Mouse (Mus musculus) MEL (cell line): ENCODE results near the gene Gm1527. TPM values are rescaled to one million over a fixed set of nuclear protein-coding genes. Genes with fewer than 3 reads are reported as not detected.
"Not testable (repeated sequence)": the region's sequence is repeated elsewhere in the genome, so short reads cannot be mapped to it uniquely, and the experiment has no call there.

Experiments
- DNase-seq: peaks from one replicate; pipeline ENCODE4 v3.0.0; 2011; ENCODE audit warnings: low read depth, low spot score
- H3K27ac ChIP-seq: 2 replicates; pipeline ENCODE4 v1.5.1; 2012; ENCODE audit warnings: low read depth, mild to moderate bottlenecking, control low read depth, low read length, moderate library complexity; ENCODE audit not compliant: control insufficient read depth
- H3K27me3 ChIP-seq, 2 experiments: fragments of 150-350 bp in 1 of 2; sonication (generic) in 1 of 2; 2 replicates each; pipeline ENCODE4 v1.6.1; 2012; ENCODE audit warnings: low read length in 2 of 2, mild to moderate bottlenecking in 2 of 2, improper control_type of control experiment in 1 of 2, moderate library complexity in 1 of 2; ENCODE audit not compliant: insufficient read depth in 2 of 2, control insufficient read depth in 1 of 2
- H3K36me3 ChIP-seq, 2 experiments: 2 replicates each; pipeline ENCODE4 v1.6.1; 2012 to 2014; ENCODE audit warnings: low read length in 2 of 2, improper control_type of control experiment in 1 of 2, inconsistent platforms in 1 of 2, mild to moderate bottlenecking in 1 of 2; ENCODE audit not compliant: insufficient read depth in 2 of 2, control insufficient read depth in 1 of 2
- H3K4me1 ChIP-seq, 2 experiments: fragments of 150-350 bp in 1 of 2; sonication (generic) in 1 of 2; 2 replicates each; pipeline ENCODE4 v1.6.1; 2012; ENCODE audit warnings: low read length in 2 of 2, improper control_type of control experiment in 1 of 2, mild to moderate bottlenecking in 1 of 2; ENCODE audit not compliant: insufficient read depth in 2 of 2, control insufficient read depth in 1 of 2
- H3K4me3 ChIP-seq, 2 experiments: fragments of 150-350 bp in 1 of 2; sonication (generic) in 1 of 2; 2 replicates each; pipeline ENCODE4 v1.5.1; 2012; ENCODE audit warnings: low read depth in 2 of 2, low read length in 2 of 2, mild to moderate bottlenecking in 2 of 2, moderate library complexity in 2 of 2, control low read depth in 1 of 2, improper control_type of control experiment in 1 of 2; ENCODE audit not compliant: control insufficient read depth in 1 of 2, insufficient read depth in 1 of 2
- H3K79me2 ChIP-seq: 2 replicates; pipeline ENCODE4 v1.6.1; 2012; ENCODE audit warnings: mild to moderate bottlenecking, low read length, moderate library complexity; ENCODE audit not compliant: control insufficient read depth, poor library complexity, insufficient read depth
- H3K9ac ChIP-seq: 2 replicates; pipeline ENCODE4 v1.6.1; 2012; ENCODE audit warnings: low read depth, mild to moderate bottlenecking, control low read depth, low read length, moderate library complexity; ENCODE audit not compliant: control insufficient read depth, poor library complexity, severe bottlenecking
- H3K9me3 ChIP-seq: fragments of 150-350 bp; sonication (generic); replicated peaks from 2 replicates; pipeline ENCODE4 v1.6.1; 2012; ENCODE audit warnings: mild to moderate bottlenecking, low read length, improper control_type of control experiment, moderate library complexity; ENCODE audit not compliant: insufficient read depth
- BHLHE40 ChIP-seq: IDR thresholded peaks from 2 replicates; pipeline ENCODE4 v1.6.1; 2012; ENCODE audit warnings: low read depth, mild to moderate bottlenecking, inconsistent platforms, low read length, improper control_type of control experiment, borderline replicate concordance
- CHD1 ChIP-seq: IDR thresholded peaks from 2 replicates; pipeline ENCODE4 v1.6.1; 2012; ENCODE audit warnings: low read depth, mild to moderate bottlenecking, inconsistent platforms, low read length, improper control_type of control experiment
- CHD2 ChIP-seq: IDR thresholded peaks from 2 replicates; pipeline ENCODE4 v1.6.1; 2011; ENCODE audit warnings: low read length, improper control_type of control experiment
- CTCF ChIP-seq, 3 experiments: IDR thresholded peaks in 2 of 3; conservative IDR thresholded peaks in 1 of 3; 2 replicates each; pipeline ENCODE4 v1.5.1; 2011 to 2012; ENCODE audit warnings: low read length in 3 of 3, low read depth in 2 of 3, mild to moderate bottlenecking in 2 of 3, improper control_type of control experiment in 1 of 3, inconsistent platforms in 1 of 3, mixed read lengths in 1 of 3, moderate library complexity in 1 of 3; ENCODE audit not compliant: control insufficient read depth in 1 of 3, insufficient read depth in 1 of 3, poor library complexity in 1 of 3, severe bottlenecking in 1 of 3
- ELF1 ChIP-seq: IDR thresholded peaks from 2 replicates; pipeline ENCODE4 v1.6.1; 2014; ENCODE audit warnings: low read depth, mild to moderate bottlenecking, inconsistent platforms, low read length, improper control_type of control experiment, moderate library complexity
- EP300 ChIP-seq, 2 experiments: IDR thresholded peaks; 2 replicates each; pipeline ENCODE4 v1.6.1; 2011; ENCODE audit warnings: improper control_type of control experiment in 2 of 2, low read length in 2 of 2, low read depth in 1 of 2, mild to moderate bottlenecking in 1 of 2
- ETS1 ChIP-seq: IDR thresholded peaks from 2 replicates; pipeline ENCODE4 v1.6.1; 2012; ENCODE audit warnings: low read depth, mild to moderate bottlenecking, inconsistent platforms, low read length, improper control_type of control experiment, moderate library complexity
- KAT2A ChIP-seq: conservative IDR thresholded peaks from 2 replicates; pipeline ENCODE4 v1.6.1; 2012; ENCODE audit warnings: low read depth, low read length, improper control_type of control experiment, inconsistent platforms
- POLR2A ChIP-seq, 2 experiments: IDR thresholded peaks; 2 replicates each; pipeline ENCODE4 v1.6.1; 2011 to 2012; ENCODE audit warnings: low read length in 2 of 2, mild to moderate bottlenecking in 2 of 2, control low read depth in 1 of 2, improper control_type of control experiment in 1 of 2, low read depth in 1 of 2, moderate library complexity in 1 of 2; ENCODE audit not compliant: control insufficient read depth in 1 of 2, insufficient read depth in 1 of 2, poor library complexity in 1 of 2
- POLR2AphosphoS2 ChIP-seq: IDR thresholded peaks from 2 replicates; pipeline ENCODE4 v1.6.1; 2011; ENCODE audit warnings: low read length, improper control_type of control experiment
- POLR2AphosphoS5 ChIP-seq: IDR thresholded peaks from 2 replicates; pipeline ENCODE4 v1.6.1; 2012; ENCODE audit warnings: low read depth, borderline replicate concordance, mild to moderate bottlenecking, inconsistent platforms, low read length, moderate library complexity, mixed read lengths
- RAD21 ChIP-seq: IDR thresholded peaks from 2 replicates; pipeline ENCODE4 v1.6.1; 2011; ENCODE audit warnings: mild to moderate bottlenecking, low read depth, low read length, improper control_type of control experiment
- SIN3A ChIP-seq: IDR thresholded peaks from 2 replicates; pipeline ENCODE4 v1.6.1; 2012; ENCODE audit warnings: low read length, improper control_type of control experiment, inconsistent platforms
- SMC3 ChIP-seq: IDR thresholded peaks from 2 replicates; pipeline ENCODE4 v1.6.1; 2011; ENCODE audit warnings: low read depth, low read length, improper control_type of control experiment
- TBP ChIP-seq: IDR thresholded peaks from 2 replicates; pipeline ENCODE4 v1.8.0; 2011; ENCODE audit warnings: low read depth, low read length, improper control_type of control experiment
- TCF12 ChIP-seq: IDR thresholded peaks from 2 replicates; pipeline ENCODE4 v1.6.1; 2014; ENCODE audit warnings: low read depth, mild to moderate bottlenecking, inconsistent platforms, low read length, improper control_type of control experiment, moderate library complexity
- UBTF ChIP-seq: IDR thresholded peaks from 2 replicates; pipeline ENCODE4 v1.6.1; 2012; ENCODE audit warnings: low read depth, mild to moderate bottlenecking, inconsistent platforms, low read length, improper control_type of control experiment, moderate library complexity, borderline replicate concordance; ENCODE audit not compliant: insufficient read depth
- ZC3H11A ChIP-seq: IDR thresholded peaks from 2 replicates; pipeline ENCODE4 v1.6.1; 2012; ENCODE audit warnings: low read depth, mild to moderate bottlenecking, inconsistent platforms, low read length, improper control_type of control experiment
- polyA plus RNA-seq, 2 experiments: library from polyadenylated mRNA; stranded (reverse) in 1 of 2; unstranded in 1 of 2; fragments of >175 nt in 1 of 2; fragments of >200 nt in 1 of 2; gene quantifications; 2 replicates each; pipeline versions ENCODE4 v1.2.1 to v1.2.4; 2012; ENCODE audit warnings: low replicate concordance in 2 of 2, low read depth in 1 of 2; ENCODE audit not compliant: insufficient read length in 2 of 2, insufficient read depth in 1 of 2, missing spikeins in 1 of 2
- total RNA-seq: library from RNA; depleted of rRNA; stranded (reverse); fragments of 300-350 nt; gene quantifications from 2 replicates; pipeline ENCODE4 v1.2.3, GENCODE M21; 2012; rRNA removed

The Gm1527 gene
- total and polyA plus RNA-seq, 3 experiments, result not detected

DNA sequence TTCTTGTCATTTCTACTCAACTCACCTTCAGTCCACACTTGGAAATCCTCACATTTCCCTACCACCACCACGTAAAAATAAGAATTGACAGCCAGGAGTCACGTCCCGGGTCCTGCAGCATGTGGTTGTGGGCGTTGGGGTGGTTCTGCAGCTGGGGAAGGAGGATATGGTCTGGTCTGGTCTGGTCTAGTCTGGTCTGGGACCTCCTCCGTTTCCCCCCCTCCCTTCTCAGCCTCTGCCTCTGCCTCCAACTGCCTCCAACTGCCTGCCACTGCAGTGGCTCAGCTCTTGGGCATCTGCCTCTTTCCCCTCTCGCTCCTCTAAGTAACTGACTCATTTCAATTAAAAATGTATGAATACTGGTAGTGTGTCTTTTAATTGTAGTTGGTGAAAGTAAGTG, 4.5 kb downstream of the Gm1527 start:
- H3K36me3 ChIP-seq, DNase-seq, H3K27ac ChIP-seq, H3K4me3 ChIP-seq, H3K9me3 ChIP-seq, H3K79me2 ChIP-seq, H3K9ac ChIP-seq, H3K4me1 ChIP-seq, H3K27me3 ChIP-seq: not testable (repeated sequence)

DNA sequence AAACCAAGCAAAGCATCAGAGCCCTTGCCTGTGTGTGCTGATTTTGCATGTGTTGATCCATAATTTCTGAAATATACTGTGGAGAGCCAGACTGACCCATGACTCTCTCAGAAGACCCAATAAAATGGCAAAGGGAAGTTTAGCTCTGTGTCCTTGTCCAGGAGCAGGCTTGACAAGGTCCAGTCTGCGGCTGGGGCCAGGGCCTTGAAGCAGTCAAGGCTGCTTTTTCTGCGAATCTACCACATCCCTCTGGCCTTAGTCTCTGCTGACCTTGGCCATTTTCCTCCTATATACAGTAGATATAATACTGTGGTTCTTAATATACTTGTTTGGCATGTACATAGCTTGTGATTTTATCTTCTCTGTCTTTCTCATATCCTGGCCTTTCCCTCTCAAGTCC, 73.5 kb downstream of the Gm1527 start:
- DNase-seq, result no peak
- TF ChIP-seq BHLHE40, result no peak
- no peak for TF ChIP-seq ETS1
- TF ChIP-seq POLR2A (IDR thresholded peaks at IDR 0.05; ENCODE audit: control insufficient read depth in 1 of 2, insufficient read depth in 1 of 2, low read depth in 1 of 2, low read length in 2 of 2, poor library complexity in 1 of 2), result no peak
- no peak for TF ChIP-seq CHD1
- TF ChIP-seq SIN3A, result no peak
- no peak for TF ChIP-seq POLR2AphosphoS2
- TF ChIP-seq EP300 (IDR thresholded peaks at IDR 0.05; ENCODE audit: low read depth in 1 of 2, low read length in 2 of 2), result no peak
- no peak for TF ChIP-seq TBP
- TF ChIP-seq UBTF, result no peak
- no peak for TF ChIP-seq POLR2AphosphoS5
- no peak for TF ChIP-seq TCF12
- TF ChIP-seq SMC3, result no peak
- no peak for TF ChIP-seq CHD2
- no peak for TF ChIP-seq ELF1
- no peaks in the 10 kb centered on the region for H3K36me3 ChIP-seq
- no peak overlapping the region for H3K9ac ChIP-seq
- no peak overlapping the region for H3K4me3 ChIP-seq
- no peaks in the 10 kb centered on the region for H3K9me3 ChIP-seq
- no peak overlapping the region for H3K27ac ChIP-seq
- H3K79me2 ChIP-seq, result no peaks in the 10 kb centered on the region
- H3K27me3 ChIP-seq, result no peaks in the 10 kb centered on the region
- H3K4me1 ChIP-seq, result no peaks in the 10 kb centered on the region

DNA sequence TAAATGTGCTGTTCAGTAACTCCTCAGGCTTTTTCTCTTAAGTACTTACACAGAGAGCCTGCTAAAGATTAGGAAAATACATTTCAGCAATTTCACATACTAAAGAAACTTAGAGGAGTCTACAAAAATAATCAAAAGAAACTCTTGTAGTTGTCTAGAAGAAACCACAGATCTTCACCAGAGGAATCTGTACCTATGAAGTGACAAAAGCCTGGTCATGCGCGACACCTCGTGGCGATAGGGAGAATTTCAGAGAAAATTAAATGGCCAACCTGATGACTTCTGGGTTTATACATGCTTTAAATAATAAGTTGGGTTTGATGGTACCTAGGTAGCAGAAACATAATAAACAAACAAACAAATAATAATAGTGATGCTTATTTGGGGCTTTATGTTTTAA, 76.4 kb downstream of the Gm1527 start:
- no peak overlapping the region for H3K9ac ChIP-seq
- no peaks in the 10 kb centered on the region for H3K79me2 ChIP-seq
- no peak overlapping the region for H3K4me3 ChIP-seq
- no peaks in the 10 kb centered on the region for H3K36me3 ChIP-seq
- no peaks in the 10 kb centered on the region for H3K4me1 ChIP-seq
- TF ChIP-seq SMC3, result peak; percentile 68
- peak; percentile 81 for TF ChIP-seq RAD21
- no peak for TF ChIP-seq POLR2AphosphoS5
- peak; percentile 57 for TF ChIP-seq ZC3H11A
- TF ChIP-seq CTCF (IDR thresholded peaks at IDR 0.05 in 2 of 3, conservative IDR thresholded peaks at IDR 0.05 in 1 of 3; ENCODE audit: control insufficient read depth in 1 of 3, insufficient read depth in 1 of 3, low read depth in 2 of 3, low read length in 3 of 3, poor library complexity in 1 of 3, severe bottlenecking in 1 of 3), result peak; percentile 40 to 71 (median 68)
- no peak for TF ChIP-seq KAT2A
- no peak overlapping the region for H3K27ac ChIP-seq
- H3K9me3 ChIP-seq, result no peaks in the 10 kb centered on the region
- DNase-seq, result peak; percentile 54
- H3K27me3 ChIP-seq, result no peaks in the 10 kb centered on the region

Other genes starting within 250 kb of the Gm1527 start
- 0.49 and 1.1 TPM in 2 replicates for gene Slc2a2, start 194.7 kb upstream of the Gm1527 start, total RNA-seq
- under 1 TPM in 1 of 2 experiments, not detected in 1; 0.77 TPM for gene Slc2a2, start 194.7 kb upstream of the Gm1527 start, polyA plus RNA-seq
- 5.8 and 6.1 TPM in 2 replicates for gene Eif5a2, start 111.3 kb upstream of the Gm1527 start, total RNA-seq
- gene Eif5a2, start 111.3 kb upstream of the Gm1527 start, polyA plus RNA-seq, result 1 to 10 TPM in 1 of 2 experiments, not detected in 1; 7.3 TPM
- 97.8 and 305 TPM in 2 replicates for gene Rpl22l1, start 87.2 kb upstream of the Gm1527 start, total RNA-seq
- gene Rpl22l1, start 87.2 kb upstream of the Gm1527 start, polyA plus RNA-seq, result 10 to 100 TPM in 1 of 2 experiments, not detected in 1; 84.5 TPM
- not detected in 2 replicates for gene Egfem1, start 189.4 kb downstream of the Gm1527 start, total RNA-seq
- not detected for gene Egfem1, start 189.4 kb downstream of the Gm1527 start, polyA plus RNA-seq